Mouse (Mus musculus) cerebellum, adult 11 months (tissue): Measurements from ENCODE around the gene Nr2e1.

Experiments
- DNase-seq: peaks from one replicate; pipeline ENCODE4 v3.0.0; 2022

Nr2e1 gene

DNA sequence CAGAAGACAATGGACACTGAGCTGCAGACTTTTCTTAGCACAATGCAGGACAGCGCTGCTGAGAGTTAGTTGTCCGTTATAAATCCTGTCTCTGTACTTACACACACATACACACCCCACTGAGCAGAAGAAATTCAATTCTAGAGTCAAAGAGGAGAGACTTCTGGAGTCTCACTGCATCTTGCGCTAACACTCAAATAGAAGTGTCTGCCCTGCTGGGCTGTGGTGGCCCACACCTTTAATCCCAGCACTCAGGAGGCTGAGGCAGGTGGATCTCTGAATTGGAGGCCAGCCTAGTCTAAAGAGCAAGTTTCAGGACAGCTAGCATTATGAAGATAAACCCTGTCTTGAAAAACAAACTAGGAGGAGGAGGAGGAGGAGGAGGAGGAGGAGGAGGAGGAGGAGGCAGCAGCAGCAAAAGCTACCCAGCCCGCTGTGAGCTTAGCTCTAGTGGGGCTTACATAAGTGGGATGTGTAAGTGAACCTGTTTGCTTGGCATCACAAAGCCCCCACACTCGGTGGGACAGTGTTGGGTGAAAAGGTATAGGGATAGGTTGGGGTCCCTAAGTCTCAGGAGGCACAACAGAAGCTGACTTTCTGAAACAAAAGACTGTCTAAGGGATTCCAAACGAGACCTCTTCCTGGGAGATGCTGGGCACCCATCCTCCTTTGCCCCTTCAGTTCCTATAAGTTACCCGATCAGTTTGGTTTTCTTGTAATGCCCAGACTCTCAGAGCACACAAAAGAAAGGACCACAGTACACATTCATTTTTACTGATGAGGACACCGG lies 4.7 kb upstream of the Nr2e1 start:
- no peak for DNase-seq

DNA sequence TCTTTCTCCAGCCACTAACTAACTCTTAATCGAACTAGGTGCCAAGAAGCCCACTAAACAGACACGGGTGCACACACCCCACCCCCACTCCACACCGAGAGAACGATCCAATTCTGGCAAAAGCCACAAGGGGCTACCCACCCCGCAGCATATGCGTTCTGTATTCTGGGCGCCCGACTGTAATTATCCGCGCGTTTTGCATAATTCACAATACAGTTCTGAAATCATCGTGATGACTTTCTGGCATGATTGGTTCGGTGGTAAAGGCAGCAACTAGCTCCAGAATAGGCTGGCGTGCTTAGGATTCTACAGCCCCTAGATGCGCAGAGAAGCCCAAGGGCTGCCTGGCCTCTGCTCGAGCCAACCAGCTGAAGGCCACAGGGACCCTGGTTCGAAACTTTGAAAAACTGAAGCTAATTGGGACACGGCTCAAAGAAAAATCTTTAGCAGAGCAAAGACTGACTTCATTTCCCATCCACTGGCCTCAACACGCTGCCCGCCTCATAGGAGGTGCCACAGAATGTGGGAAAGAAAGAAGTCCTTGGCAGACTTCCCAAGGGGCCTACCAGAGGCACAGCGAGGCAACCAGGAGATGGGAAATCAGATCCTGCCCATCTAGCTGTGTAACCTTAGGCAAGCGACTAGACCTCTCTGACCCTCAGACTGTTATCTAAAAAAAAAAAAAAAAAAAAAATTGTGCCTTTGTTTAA lies 2.3 kb upstream of the Nr2e1 start:
- DNase-seq: no peak

DNA sequence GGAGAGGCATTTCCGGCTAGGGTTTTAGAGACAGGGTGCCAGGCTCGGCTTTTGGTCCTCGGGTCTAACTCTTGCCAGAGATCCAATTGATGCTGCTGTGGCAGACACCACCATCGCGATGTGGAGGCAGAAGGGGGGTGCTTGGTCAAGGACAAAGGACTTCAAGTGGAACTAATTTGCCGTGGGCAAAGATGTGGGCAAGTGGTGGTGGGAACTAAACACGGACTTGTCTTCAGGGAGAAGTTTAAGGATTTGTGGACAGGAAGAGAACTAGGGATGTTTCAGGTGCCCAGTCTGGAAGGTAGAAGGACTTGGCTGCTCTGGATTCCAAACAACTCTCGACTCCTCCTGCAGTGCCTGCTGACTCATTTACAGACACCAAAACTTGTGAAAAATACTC lies 1.7 kb upstream of the Nr2e1 start:
- no peak for DNase-seq

DNA sequence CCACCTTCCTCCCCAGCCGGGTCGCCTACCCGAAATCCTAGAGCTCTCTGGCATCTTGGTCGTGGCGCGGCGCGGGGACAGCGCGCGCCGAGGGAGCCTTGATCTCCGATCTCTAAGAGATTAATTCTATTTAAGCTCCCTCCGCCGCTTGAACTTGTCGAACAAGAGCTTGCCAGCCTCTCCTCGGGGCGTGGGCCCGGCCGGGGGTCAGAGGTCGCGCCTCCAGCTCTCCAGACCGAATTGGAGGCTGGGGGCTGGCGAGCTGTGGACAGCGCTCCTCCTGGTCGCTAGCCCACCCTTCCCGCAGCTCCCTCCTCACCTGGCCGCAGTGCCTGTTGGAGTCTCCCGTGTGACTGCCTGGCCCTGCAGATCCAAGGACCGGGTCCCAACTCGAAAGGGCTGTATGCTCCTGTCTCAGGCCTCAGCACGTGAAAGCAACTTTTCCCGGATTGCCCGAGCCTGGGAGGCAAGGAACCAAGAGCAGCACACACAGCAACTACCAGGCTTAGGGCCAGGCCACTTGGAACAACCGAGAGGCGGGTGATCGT lies 1.1 kb upstream of the Nr2e1 start:
- no peak for DNase-seq

DNA sequence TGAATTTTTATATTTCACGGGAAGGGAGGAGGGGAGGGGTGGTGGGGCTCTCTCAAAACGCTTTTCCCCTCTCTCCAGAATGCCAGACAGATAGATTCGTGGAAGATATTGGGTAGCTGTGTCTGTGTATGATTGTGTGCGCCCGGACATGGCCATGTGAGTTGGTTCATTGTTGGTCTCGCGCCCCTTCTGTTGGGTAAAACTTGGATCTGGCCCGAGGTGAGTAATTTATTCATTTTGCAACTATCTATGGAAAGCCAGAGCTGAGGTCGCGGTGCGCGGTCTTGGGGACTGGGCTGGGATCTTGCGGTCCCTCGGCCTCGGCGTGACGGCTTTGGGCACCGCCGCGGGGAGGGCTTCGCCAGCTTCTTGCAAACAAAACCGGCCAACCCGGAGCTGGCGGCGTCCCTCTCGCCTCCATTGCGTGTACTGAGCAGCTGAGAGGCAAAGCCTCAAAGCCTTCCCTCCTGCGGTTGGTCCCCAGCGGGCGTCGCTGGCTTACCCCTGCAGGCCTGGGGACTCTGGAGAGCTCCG lies 537 bp upstream of the Nr2e1 start:
- no peak for DNase-seq

DNA sequence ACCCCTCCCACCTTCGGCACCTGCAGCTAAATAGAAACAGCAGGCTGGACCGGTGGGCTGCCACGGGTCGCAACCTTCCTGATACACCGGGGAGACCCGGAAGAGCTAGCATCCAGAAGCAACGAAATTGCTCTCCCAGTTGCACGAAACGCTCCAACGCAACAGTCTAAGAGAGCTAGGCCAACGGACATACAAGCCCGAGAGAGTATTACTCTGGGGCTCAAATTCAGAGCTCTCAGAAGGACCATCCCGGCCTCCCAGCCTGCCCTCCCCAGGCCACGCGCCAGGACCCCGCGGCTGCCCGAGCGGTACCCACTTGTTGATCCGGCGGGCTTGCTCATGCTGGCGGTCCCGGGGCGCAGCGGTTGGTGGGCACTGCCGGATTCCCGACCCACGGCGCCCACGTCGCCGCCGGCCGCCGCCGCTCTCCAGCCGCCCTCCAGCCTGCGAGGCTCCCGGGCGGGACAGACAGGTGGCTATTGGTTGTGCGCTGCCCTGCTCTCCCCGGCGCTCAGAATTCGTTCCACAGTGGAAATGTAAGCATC lies 794 bp downstream of the Nr2e1 start:
- DNase-seq: no peak

DNA sequence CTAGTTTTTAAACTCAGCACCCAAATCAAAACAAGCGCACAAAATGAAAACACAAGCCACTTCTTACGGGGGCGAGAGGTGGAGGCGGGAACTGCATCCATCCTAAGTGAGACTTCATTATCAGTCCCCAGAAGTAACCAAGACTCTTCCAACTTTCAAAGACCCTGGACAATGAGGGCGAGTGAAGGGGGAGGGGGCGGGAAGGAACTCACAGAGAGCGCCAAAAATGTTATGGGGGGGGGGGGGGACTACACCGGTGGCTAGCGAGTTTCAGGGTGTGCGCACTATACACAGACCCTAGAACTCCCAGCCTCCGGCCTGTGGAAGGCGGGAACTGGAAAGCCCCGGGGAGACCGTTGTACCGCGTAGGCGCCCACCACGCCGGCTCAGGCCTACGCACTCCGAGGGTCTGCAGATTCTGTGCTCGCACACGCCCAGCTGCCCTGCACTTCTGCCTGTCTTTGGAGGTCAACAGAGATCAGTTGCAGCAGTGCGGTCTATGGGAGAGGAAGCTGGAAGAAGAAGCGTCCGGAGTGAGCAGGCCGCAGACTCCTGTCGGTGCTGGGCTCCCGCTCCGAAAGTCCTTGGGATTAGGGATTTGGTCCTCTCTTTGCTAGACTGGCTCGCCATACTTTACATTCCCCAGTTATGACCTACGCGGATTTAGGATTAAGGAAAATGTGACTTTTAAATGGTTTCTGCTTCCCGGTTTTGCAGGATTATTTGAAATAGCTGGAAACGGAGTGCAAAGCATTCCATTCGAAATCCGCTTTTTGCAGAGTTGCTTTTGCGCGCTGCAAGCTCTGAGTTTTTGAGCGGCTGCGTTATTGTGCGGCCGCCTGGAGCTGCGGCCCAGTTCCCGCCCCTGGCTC lies 1.5 kb downstream of the Nr2e1 start:
- no peak for DNase-seq

DNA sequence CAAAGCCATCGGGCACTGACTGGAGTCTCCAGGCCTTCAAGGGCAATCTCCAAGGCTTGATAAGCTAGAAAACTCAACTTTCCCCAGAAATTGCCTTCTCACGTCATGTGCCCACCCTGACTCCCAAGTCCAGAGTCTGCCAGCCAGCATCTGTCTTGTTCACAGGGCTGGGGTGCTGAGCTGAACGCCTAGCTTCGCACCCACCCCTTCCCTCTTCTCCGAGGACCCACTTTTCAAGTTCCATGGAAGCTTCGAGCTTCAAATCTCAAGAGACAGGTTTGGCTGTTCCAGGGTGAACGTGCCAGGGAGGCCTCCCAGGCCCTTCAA lies 2.5 kb downstream of the Nr2e1 start:
- DNase-seq: no peak

DNA sequence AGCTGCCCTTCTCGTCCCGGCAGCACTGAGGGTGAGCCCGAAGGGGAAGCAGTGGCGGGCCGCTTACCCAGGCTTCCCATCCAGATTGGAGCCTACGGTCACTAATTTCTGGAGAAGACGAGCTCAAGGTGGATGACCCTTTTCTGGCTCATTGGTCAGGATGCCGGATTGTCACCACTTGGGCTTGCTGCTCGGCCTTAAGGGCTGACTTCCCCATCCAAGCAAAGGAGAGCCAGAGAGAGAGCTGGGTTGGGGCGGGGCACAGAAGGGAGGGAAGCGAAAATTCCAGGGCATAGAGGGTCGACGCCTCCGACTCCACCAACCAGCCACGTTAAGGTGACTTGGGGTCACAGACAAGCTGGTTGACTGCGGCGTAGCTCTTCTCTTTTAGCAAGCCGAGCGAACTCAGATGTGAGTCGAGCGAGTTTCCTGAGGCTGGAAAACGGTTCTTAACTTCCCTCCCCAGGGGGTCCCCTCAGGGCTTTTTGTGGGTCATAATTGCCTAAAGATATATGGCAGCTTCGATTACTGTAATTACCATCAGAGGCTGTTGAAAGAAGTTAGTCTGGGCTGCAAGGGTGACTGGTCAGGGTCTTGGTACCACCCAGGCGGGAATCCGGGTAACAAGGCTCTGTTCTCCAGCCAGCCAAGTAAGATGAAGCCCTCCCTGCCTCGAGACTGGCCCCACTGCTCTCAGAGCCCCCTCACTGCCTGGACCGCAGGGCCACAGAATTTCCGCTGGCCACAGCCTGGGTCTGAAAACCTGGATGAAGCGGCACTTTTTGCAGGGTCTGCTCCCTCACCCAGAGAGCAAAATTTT lies 3.1 kb downstream of the Nr2e1 start:
- no peak for DNase-seq

DNA sequence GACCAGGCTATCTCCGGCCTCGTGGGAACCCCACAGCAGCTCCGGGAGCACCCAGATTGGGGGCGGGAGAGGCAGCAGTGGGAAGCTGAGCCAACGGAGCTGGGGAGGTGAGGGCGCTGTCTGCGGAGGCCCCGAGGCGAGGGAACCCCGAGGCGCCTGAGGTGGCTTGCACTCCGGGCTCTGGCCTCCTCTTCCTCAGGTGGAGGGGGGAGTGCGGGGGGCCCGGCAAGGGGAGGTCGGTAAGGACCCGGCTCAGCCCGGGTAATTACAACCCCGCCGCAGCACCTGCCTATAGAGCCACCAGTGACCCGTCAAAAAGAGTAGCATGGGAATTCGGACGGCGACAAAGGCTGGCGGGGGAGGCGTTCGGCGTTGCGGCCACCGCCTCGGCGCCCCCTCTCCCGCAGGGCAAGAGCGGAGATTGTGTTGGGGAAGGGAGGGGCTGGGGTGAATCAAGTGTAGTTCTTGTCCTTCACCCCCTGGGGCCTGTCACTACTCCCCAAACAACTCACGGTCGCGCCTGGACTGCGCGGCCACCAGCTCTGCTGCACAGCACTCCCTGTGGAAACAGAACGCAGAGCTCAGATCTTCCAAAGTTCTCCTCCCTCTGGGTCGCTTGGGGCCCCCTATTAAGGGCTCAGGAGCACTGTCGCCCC lies 3.8 kb downstream of the Nr2e1 start:
- no peak for DNase-seq

DNA sequence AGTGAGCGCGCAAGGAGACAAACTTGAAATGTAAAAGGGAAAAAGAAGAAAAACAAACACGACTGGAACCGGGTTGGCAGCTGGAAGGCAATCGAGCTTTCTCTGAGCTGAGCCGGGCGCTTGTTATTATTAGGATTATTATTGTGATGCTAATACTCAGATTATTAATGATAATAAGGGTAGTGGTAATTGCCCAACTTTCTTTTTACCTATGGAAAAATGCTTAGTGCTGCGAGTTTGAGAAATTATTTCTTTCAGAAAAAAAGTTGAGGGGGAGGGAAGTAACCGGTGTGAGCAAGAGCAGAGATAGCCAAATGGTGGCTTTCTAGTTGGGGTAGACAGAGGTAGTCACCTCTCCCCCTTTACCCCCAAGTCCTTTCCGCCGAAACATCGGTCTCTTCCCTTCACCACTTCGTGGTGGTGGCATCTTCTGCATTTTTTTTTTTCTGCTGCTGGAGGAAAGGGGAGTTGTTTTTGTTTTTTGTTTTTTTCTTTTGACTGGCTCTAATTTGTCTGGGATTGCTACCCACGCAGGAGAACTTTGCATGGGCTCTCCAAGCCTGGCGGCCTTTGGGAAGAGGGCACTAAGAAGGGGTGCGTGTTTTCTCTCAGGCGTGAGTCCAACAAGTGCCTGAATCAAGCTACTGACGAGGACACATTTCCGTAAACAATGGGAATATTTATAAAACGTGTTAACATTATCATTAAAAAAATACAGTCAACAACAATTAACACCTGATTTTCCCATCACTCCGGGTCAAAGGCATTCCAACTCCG lies 4.5 kb downstream of the Nr2e1 start:
- no peak for DNase-seq

DNA sequence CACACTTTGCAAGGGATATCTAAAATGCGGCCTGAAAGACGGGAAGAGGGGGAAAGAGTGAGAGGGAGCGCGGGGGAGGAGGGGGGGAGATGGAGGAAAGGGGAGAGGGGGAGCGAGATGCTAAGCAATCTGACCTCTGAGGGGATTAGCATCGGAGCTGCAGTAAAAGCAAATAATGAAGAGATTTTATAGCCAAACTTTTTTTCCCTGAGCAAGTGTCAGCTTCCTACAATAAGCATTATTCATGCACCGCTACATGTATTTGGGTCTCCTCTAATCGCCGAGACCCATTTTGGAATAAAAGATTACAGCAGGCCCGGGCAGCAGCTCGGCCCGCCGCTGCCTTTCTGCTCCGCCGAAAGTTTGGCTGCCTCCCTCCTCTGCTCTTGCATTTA lies 5.2 kb downstream of the Nr2e1 start:
- DNase-seq: no peak

DNA sequence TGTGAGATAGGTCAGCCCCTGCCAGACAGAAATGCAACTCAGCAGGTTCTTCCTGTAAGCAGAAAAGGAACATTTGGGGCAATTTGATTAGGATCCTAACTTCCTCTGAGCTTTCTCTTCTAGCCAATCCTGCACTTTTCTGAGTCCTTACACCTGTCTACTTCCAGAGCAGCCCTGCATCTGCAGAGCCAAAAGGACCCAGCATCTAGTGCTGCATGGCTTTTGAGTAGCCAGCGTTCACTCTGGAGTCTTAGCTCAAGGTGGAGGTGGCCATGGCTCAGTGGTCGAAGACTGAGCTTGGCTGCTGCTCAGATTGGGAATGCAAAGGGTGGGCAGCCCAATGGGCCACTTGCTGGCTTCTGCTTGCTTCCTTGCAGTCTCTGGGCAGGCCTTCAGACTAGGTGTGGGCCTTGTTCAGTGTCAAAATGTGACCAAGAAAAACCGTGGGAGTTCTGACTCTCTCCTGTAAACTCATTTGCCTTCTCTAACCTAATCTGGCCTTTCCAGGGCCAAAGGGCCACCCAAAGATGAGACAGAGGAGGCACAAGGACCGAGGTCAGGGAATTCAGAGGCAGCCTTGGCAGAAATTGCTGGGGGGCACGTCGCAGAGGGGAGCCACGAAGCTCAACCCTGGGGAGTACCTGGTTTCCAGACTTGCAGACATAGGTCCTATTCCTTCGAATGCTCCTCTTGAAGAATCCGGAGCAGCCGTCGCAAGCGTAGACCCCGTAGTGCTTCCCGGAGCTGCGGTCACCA lies 5.7 kb downstream of the Nr2e1 start:
- no peak for DNase-seq

DNA sequence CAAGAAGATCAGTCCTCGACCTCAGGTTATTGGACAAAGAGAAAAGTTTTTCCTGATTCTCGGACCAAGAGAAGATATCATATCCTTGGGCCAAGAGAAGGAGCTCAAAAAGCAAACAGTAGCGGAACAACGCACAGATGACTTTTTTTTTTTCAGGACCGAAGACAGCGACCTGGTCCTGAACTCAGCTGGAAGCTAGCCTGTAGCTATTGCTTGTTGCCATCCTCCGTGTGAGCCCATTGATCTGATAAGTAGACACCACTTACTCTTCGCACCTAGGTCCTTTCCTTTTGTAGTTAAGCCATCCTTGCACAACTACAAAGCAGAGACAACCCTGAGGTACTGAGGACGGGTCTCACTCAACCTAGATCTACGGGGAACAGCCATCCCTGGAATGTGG lies 8.8 kb downstream of the Nr2e1 start:
- no peak for DNase-seq

DNA sequence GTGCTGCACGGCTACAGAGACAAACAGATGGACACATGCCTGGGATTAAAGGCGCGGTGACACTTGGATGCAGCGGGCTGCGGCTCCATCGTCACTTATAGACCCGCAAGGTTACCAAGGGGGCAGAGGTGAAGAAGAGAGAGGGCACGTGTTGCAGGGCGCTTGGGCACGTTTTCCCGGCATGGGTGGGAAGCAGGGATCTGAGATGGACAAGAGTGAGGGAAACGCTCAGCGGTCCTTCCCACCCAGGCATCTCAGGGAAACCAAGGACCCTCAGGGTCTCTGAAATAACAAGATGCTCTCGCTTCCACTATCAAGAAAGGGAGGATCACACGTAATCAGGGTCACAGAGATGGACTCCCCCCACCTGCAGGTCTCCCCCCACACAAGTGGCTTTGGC lies 10.5 kb downstream of the Nr2e1 start:
- DNase-seq: no peak

DNA sequence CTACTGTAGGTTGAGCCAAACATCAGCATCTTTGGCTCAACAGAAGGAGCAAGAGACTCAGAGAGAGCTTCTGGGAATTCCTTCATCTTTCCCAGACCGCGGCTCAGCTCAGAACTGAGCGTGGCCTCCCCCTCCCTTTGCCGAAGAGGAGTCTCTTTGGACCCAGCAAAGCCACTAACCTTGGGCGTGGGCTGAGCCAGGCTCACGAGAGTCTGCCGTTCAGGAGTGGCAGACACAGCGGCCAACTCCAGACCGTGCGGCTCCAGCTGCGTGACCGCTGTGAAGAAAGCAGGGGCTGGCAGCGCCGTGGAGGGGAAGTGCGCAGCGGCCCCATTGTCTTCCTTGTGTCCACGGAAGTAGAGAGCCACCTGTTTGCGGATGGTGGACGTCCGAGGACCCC lies 10.9 kb downstream of the Nr2e1 start:
- DNase-seq: no peak

DNA sequence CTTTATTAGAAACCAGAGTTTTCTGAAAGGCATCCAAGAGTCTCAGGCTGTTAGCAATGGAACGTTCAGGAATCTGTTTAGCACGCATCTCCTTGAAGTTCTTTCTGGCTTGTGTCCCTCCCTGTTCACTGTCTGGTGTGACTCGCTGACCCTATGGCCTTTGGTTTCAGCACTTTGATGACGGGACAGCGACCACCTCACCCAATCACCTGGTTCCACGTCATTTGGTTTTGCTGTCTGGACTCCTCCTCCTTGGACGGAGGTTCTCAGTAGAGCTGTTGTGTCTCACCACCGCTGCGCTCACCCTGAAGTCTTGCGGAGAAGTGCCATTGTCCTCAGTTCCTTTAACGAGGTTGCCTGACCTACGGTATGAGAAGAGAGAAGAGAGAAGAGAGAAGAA lies 21.2 kb downstream of the Nr2e1 start:
- DNase-seq: no peak

DNA sequence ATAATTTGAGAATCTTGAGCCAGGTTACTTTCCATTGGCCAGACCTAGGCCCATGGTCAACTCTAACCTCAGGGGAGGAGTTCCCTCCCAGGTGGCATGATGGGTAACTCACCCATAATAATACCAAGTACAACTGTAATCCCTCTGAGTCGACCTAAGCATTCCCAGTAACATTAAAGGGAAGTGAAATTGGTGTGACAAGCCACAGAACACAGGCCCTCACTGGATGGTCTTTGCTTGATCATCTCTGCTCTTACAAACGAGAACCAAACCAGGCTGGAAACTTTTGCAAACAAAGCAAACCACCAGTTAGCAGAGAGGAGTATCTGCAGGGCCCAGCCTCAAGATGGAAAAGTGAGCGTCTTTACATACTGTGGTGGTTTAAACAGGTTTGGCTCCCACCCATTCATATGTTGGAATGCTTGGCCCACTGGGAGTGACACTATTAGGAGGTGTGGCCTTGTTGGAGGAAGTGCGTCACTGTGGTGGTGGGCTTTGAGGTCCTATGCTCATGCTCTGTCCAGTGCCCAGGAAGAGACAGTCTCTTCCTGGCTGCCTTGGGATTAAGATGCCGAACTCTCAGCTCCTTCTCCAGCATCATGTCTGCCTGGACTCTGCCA lies 23.7 kb downstream of the Nr2e1 start:
- no peak for DNase-seq

DNA sequence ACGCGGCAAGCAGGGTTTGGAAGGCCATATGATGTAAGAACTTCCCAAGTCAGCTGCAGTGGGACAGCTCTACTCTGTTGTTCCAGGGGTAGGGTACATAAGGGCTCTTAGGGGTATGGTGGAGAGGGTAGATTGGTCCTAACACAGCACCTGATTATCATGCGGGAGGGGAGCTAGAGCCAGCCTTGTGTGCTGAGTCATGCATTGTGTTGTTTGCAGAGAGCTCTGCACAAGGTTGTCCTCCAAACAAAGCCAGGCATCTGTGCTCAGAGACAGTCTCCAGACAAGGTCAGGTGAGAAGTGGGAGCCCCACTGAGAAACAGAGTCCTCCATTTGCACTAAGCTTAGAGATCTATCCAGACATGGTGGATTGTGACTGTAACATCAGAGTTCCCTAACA lies 36.9 kb downstream of the Nr2e1 start:
- no peak for DNase-seq
